Mouse (Mus musculus): ENCODE results near the gene Olfr1198.

The Olfr1198 gene

DNA sequence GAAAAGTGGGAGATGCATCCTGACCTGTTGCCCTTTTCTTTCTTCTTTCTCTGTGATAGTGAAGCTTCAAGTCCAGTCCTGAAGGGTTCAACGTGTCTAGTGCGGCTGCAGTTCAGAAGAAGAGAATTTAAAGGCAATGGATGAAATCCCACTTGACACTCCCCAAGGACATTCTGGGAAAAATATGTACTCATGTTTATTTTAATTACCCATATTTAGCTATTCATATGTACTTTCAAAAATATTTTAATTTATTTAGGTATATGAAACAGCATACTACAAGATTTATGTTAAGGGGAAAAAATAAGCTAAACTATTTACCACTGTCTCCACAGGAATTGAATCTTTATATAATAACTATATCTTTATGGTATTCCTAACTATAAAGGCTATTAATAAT lies at the start of gene Olfr1198:
TSS of gene Olfr1198 (minus strand) at position 101 of the 400 bp plus-strand sequence.
- DNase-seq: no peak

DNA sequence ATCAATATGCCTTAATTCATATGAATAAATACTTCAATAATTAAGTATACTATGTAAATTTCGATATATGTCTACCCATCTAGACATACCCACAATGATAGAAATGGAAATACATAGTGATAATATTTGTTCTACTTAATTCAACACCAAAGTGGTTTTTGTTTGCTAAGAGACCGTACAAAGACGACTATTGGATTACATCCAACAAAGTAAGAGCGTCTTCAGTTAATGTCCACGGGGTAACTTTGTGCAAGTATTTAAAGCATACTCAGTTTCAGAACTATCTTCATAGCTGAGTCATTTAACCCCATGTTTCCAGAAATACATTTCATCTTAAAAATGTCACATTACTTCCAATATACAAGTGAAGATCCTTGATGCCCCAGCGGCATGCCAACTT lies 41.6 kb upstream of the Olfr1198 start, which contains the start of gene Olfr1201:
TSS of gene Olfr1201 (plus strand) at position 301 of the 400 bp plus-strand sequence.
- DNase-seq: no peak

DNA sequence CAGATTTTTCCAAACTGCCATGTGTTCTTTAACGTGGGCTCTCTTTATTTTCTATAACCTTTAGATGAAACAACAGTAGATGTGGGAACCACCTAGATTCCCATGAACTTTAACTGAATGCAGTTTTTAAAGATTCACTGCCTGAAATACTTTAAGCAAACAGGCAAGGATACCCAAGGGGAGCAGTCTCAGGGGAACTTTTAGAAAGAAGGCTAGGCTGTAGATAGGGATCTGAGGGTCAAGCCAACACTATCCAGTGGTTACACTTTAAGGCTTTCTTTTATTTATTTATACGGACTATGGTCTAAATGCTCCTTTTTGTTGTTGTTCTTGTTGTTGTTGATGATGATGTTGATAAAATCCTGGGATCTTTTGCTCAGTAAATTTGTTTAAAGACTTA lies 19.2 kb upstream of the Olfr1198 start, which contains the start of gene Olfr1200:
TSS of gene Olfr1200 (minus strand) at position 101 of the 400 bp plus-strand sequence.
- no peak for DNase-seq

DNA sequence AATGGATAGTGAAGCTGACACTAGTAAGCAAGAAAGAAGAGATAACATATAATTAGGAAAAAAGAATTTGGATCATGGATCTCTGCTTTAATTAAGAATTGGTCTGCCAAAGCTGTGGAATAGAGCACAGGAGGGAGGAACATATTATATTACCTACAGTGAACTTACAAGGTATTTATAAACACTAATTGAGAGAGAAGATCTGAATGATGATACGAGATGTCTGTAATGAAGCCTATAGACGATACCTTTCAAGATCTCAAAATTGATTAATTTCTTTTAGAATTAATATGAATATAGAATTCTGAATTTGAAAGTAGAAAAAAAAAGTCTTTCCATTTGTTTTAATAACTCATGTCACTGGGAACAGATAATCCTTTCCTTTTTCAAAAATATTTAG lies 9.2 kb upstream of the Olfr1198 start, which contains the start of gene Olfr1199:
TSS of gene Olfr1199 (minus strand) at position 101 of the 400 bp plus-strand sequence.
- DNase-seq: no peak

DNA sequence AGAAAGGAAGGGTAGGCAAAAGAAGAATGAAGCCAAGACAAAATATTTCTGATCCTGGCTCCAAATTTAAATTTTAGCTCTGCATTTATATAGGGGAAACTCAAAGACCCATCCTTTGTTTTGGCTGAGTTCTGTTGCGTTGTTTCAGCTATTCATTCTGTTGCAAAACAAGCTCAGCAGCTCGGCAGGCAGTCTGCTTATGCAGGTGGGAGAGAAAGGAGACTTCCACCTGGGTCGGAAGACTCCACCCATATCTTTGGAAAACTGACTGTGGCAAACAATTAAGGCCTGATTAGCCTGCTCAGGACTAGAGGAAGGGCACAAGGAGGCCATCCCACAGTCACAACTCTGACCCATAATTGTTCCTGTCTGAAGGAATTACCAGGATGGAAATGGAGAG lies 7.8 kb downstream of the Olfr1198 start:
- DNase-seq: no peak

DNA sequence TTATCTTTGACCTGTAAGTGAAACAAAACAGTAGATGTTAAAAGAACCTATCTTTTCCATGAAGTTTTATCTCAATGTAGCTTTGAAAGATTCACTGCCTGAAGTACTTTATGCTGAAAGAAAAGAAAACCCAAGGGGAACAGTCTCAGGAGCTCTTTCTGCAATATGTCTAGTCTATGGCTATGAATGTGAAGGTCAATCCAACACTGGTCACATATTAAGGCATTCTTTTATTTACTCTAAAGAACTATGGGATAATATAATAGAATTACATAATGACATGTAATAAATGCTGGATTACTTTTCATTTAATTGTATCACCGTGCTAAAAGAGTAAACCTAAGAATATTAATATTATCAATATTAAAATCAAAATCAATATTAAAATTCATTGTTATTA lies 18.9 kb downstream of the Olfr1198 start, which contains the start of gene Olfr1197:
TSS of gene Olfr1197 (minus strand) at position 101 of the 400 bp plus-strand sequence.
- no peak for DNase-seq

DNA sequence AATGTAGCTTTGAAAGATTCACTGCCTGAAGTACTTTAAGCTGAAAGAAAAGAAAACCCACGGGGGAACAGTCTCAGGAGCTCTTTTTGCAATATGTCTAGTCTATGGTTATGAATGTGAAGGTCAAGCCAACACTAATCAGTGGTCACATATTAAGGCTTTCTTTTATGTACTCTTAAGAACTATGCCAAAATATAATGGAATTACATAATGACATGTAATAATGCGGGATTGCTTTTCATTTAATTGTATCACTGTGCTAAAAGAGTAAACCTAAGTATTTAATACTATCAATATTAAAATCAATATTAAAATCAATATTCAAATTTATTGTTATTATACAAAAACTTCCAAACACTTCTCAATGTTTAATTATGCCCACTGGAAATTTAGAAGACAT lies 46.7 kb downstream of the Olfr1198 start, which contains the start of gene Olfr1196:
TSS of gene Olfr1196 (minus strand) at position 101 of the 400 bp plus-strand sequence.
- no peak for DNase-seq

Measured in cerebellum, adult 11 months (tissue).